Mouse (Mus musculus): ENCODE data around the gene Ccdc142.

Gene Ccdc142

GRCm38 (mm10) chr6:83108762-83109668 lies 7.6 kb downstream of the Ccdc142 start, which contains the start of gene Mrpl53:
Gene Mrpl53, plus strand, starts transcription at chr6:83109040.
- Histone ChIP-seq H3K9me3 (ENCODE audit: low read length) (no peaks in the 10 kb centered on the region), H3K4me1 (replicated peaks; ENCODE audit: low read depth, low read length) (peaks cover 32% of the 10 kb centered on the region), H3K36me3 (ENCODE audit: insufficient read depth, low read length) (peaks cover 25% of the 10 kb centered on the region), H3K4me3 (replicated peaks; ENCODE audit: low read length) (peak within 1 kb of the TSS; percentile 98), H3K27me3 (ENCODE audit: insufficient read depth, low read length) (peaks cover 7% of the 10 kb centered on the region; the same call in 1 of the 2 replicates)
- TF ChIP-seq POU5F1 (IDR thresholded peaks at IDR 0.05; ENCODE audit: borderline replicate concordance, low read length) = no peak
- TF ChIP-seq CTCF (conservative IDR thresholded peaks at IDR 0.05; ENCODE audit: low read length) = no peak
- TF ChIP-seq NANOG (IDR thresholded peaks at IDR 0.05; ENCODE audit: borderline replicate concordance, low read length) = no peak

DNA sequence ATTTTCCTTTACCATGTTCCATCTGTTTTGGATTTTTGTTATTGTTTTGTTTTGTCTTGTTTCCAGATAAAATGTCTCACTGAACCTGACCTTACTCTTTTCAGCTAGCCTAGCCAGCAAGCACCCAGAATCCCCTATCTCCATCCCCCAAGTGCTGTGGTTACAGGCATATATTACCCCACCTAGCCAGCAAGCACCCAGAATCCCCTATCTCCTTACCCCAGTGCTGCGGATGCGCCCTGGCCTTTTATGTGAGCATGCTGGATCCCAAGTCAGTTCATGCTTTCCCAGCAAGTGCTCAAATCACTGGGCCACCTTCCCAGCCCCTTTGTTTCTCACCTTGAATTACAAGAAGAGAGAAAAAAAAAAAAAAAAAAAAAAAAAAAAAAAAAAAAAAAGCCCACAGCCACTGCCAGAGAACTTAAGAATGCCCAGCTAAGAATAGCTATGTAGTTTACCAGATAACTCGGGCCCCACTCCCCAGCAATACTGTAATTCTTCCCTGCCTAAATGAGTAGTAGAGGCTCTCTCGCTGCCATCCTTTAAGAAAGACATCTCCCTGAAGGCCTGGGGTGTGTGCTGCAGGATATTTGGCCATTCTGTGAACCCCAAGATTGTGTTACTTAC lies 10.2 kb downstream of the Ccdc142 start:
- H3K9me3 ChIP-seq (ENCODE audit: low read length) = no peaks in the 10 kb centered on the region
- H3K36me3 ChIP-seq (ENCODE audit: insufficient read depth, low read length) = peaks cover 24% of the 10 kb centered on the region
- no peaks in the 10 kb centered on the region for H3K27me3 ChIP-seq (ENCODE audit: insufficient read depth, low read length)
- H3K4me1 ChIP-seq (replicated peaks; ENCODE audit: low read depth, low read length) = peaks cover 48% of the 10 kb centered on the region
- no peak overlapping the region for H3K4me3 ChIP-seq (replicated peaks; ENCODE audit: low read length)
- TF ChIP-seq POU5F1 (IDR thresholded peaks at IDR 0.05; ENCODE audit: borderline replicate concordance, low read length) = no peak
- no peak for TF ChIP-seq CTCF (conservative IDR thresholded peaks at IDR 0.05; ENCODE audit: low read length)
- no peak for TF ChIP-seq NANOG (IDR thresholded peaks at IDR 0.05; ENCODE audit: borderline replicate concordance, low read length)

DNA sequence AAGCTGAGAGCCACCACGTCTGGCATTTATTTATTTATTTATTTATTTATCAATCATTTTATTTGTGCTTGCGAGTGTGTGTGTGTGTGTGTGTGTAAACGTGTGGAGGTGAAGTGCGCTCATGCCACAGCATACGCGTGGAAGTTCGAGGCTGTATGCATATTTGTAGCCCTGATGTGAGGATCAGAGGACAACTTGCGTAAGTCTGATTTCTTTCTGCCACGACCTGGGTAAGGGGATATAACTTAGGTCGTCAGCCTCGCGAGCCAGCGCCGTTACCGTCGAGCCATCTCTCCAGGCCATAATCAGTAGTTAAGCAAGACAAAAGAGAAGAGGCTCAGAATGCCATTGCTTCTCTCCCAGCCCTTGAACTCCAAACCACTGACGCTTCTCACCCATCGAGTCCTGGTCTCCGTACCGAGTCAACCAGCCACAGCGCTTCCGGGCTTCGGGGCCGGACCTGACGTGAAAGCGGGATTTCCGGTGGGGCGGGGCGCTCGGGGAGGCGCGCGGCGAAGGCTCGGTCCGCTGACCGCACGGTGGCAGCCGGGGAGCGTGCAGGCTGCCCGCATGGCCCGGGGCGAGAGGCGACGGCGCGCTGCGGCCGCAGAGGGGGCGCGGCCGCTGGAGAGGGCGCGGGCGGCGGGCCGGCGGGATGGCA lies 13.7 kb downstream of the Ccdc142 start, which contains the start of gene Mogs:
TSS of gene Mogs (plus strand) at position 486 of the 661 bp plus-strand sequence.
- TF ChIP-seq NANOG (IDR thresholded peaks at IDR 0.05; ENCODE audit: borderline replicate concordance, low read length) (no peak), CTCF (conservative IDR thresholded peaks at IDR 0.05; ENCODE audit: low read length) (no peak), POU5F1 (IDR thresholded peaks at IDR 0.05; ENCODE audit: borderline replicate concordance, low read length) (no peak)
- H3K4me3 ChIP-seq (replicated peaks; ENCODE audit: low read length) = peak within 1 kb of the TSS; percentile 89
- H3K9me3 ChIP-seq (ENCODE audit: low read length) = no peaks in the 10 kb centered on the region
- peaks cover 59% of the 10 kb centered on the region for H3K4me1 ChIP-seq (replicated peaks; ENCODE audit: low read depth, low read length)
- peaks cover 47% of the 10 kb centered on the region for H3K36me3 ChIP-seq (ENCODE audit: insufficient read depth, low read length)
- H3K27me3 ChIP-seq (ENCODE audit: insufficient read depth, low read length) = no peaks in the 10 kb centered on the region

- H3K4me3 ChIP-seq (replicated peaks; ENCODE audit: low read length) = peak overlapping the region; percentile 89
- peaks cover 40% of the 10 kb centered on the region for H3K36me3 ChIP-seq (ENCODE audit: insufficient read depth, low read length)
- no peaks in the 10 kb centered on the region for H3K27me3 ChIP-seq (ENCODE audit: insufficient read depth, low read length)
- TF ChIP-seq NANOG (IDR thresholded peaks at IDR 0.05; ENCODE audit: borderline replicate concordance, low read length) = no peak
- no peak for TF ChIP-seq POU5F1 (IDR thresholded peaks at IDR 0.05; ENCODE audit: borderline replicate concordance, low read length)
- TF ChIP-seq CTCF (conservative IDR thresholded peaks at IDR 0.05; ENCODE audit: low read length) = no peak
- peaks cover 63% of the 10 kb centered on the region for H3K4me1 ChIP-seq (replicated peaks; ENCODE audit: low read depth, low read length)
- no peaks in the 10 kb centered on the region for H3K9me3 ChIP-seq (ENCODE audit: low read length)
Observed at GRCm38 (mm10) chr6:83115682-83116372, 14.4 kb downstream of the Ccdc142 start.

- peak overlapping the region; percentile 89 for H3K4me3 ChIP-seq (replicated peaks; ENCODE audit: low read length)
- no peaks in the 10 kb centered on the region for H3K27me3 ChIP-seq (ENCODE audit: insufficient read depth, low read length)
- no peaks in the 10 kb centered on the region for H3K9me3 ChIP-seq (ENCODE audit: low read length)
- H3K36me3 ChIP-seq (ENCODE audit: insufficient read depth, low read length) = peaks cover 37% of the 10 kb centered on the region
- no peak for TF ChIP-seq POU5F1 (IDR thresholded peaks at IDR 0.05; ENCODE audit: borderline replicate concordance, low read length)
- no peak for TF ChIP-seq CTCF (conservative IDR thresholded peaks at IDR 0.05; ENCODE audit: low read length)
- TF ChIP-seq NANOG (IDR thresholded peaks at IDR 0.05; ENCODE audit: borderline replicate concordance, low read length) = no peak
- H3K4me1 ChIP-seq (replicated peaks; ENCODE audit: low read depth, low read length) = peaks cover 64% of the 10 kb centered on the region
Observed at GRCm38 (mm10) chr6:83116373-83117164, 15.2 kb downstream of the Ccdc142 start.

DNA sequence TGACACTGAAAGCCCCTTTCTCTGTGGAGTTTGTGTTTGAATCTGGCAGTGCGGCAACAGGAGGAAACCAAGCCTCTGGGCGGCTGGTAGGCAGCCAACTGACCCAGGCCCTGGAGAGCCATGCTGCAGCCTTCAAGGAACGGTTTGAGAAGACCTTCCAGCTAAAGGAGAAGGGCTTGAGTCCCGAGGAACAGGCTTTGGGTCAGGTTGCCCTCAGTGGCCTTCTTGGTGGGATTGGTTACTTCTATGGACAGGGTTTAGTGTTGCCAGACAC lies 15.7 kb downstream of the Ccdc142 start:
- TF ChIP-seq POU5F1 (IDR thresholded peaks at IDR 0.05; ENCODE audit: borderline replicate concordance, low read length) (no peak), CTCF (conservative IDR thresholded peaks at IDR 0.05; ENCODE audit: low read length) (no peak), NANOG (IDR thresholded peaks at IDR 0.05; ENCODE audit: borderline replicate concordance, low read length) (no peak)
- Histone ChIP-seq H3K4me3 (replicated peaks; ENCODE audit: low read length) (peak overlapping the region; percentile 89; the same call in 1 of the 2 replicates), H3K4me1 (replicated peaks; ENCODE audit: low read depth, low read length) (peaks cover 60% of the 10 kb centered on the region), H3K27me3 (ENCODE audit: insufficient read depth, low read length) (no peaks in the 10 kb centered on the region), H3K9me3 (ENCODE audit: low read length) (no peaks in the 10 kb centered on the region), H3K36me3 (ENCODE audit: insufficient read depth, low read length) (peaks cover 37% of the 10 kb centered on the region)

- Histone ChIP-seq H3K4me1 (replicated peaks; ENCODE audit: low read depth, low read length) (peaks cover 65% of the 10 kb centered on the region), H3K27me3 (ENCODE audit: insufficient read depth, low read length) (no peaks in the 10 kb centered on the region), H3K4me3 (replicated peaks; ENCODE audit: low read length) (peak overlapping the region; percentile 13; the same call in 1 of the 2 replicates), H3K36me3 (ENCODE audit: insufficient read depth, low read length) (peaks cover 37% of the 10 kb centered on the region), H3K9me3 (ENCODE audit: low read length) (no peaks in the 10 kb centered on the region)
- TF ChIP-seq CTCF (conservative IDR thresholded peaks at IDR 0.05; ENCODE audit: low read length) (no peak), NANOG (IDR thresholded peaks at IDR 0.05; ENCODE audit: borderline replicate concordance, low read length) (no peak), POU5F1 (IDR thresholded peaks at IDR 0.05; ENCODE audit: borderline replicate concordance, low read length) (no peak)
Observed at GRCm38 (mm10) chr6:83117616-83118015, 16.2 kb downstream of the Ccdc142 start.

Data from E14TG2a.4 (cell line).